Mouse (Mus musculus): ENCODE data around the gene Treh. TPM values are rescaled to one million over a fixed set of nuclear protein-coding genes. Genes with fewer than 3 reads are reported as not detected.

Gene Treh
- polyA plus RNA-seq, 1 experiment from 2014 or later = 2.2 TPM

GRCm38 (mm10) chr9:44724223-44724622, 51.2 kb downstream of the Treh start:
- H3K4me1 ChIP-seq (replicated peaks; ENCODE audit: insufficient read depth, low read length) = peaks cover 44% of the 10 kb centered on the region
- WGBS = 73% methylated on average over 6 of the region's 6 CpGs
- TF ChIP-seq CTCF (IDR thresholded peaks at IDR 0.05; ENCODE audit: low read depth) = no peak
- DNase-seq (ENCODE audit: low spot score) (no peak), ATAC-seq (replicated peaks; ENCODE audit: low FRiP score, low read depth) (no peak)
- no peak overlapping the region for H3K9ac ChIP-seq (ENCODE audit: low read depth, low read length)
- H3K4me2 ChIP-seq (ENCODE audit: low read length) = no peak overlapping the region
- peaks cover 12% of the 10 kb centered on the region; the same call in 1 of the 2 replicates for H3K36me3 ChIP-seq (ENCODE audit: insufficient read depth, low read length)
- no peak overlapping the region for H3K4me3 ChIP-seq (replicated peaks; ENCODE audit: low read depth, low read length)
- H3K27me3 ChIP-seq (ENCODE audit: insufficient read depth, low read length) = no peaks in the 10 kb centered on the region
- no peaks in the 10 kb centered on the region for H3K9me3 ChIP-seq (replicated peaks; ENCODE audit: low read length)
- peak overlapping the region; percentile 76; the same call in 1 of the 2 replicates for H3K27ac ChIP-seq

GRCm38 (mm10) chr9:44724665-44725064, 51.6 kb downstream of the Treh start:
- no peak for TF ChIP-seq CTCF (IDR thresholded peaks at IDR 0.05; ENCODE audit: low read depth)
- Histone ChIP-seq H3K36me3 (ENCODE audit: insufficient read depth, low read length) (peaks cover 12% of the 10 kb centered on the region; the same call in 1 of the 2 replicates), H3K4me1 (replicated peaks; ENCODE audit: insufficient read depth, low read length) (peaks cover 44% of the 10 kb centered on the region), H3K27me3 (ENCODE audit: insufficient read depth, low read length) (no peaks in the 10 kb centered on the region), H3K27ac (no peak overlapping the region; the same call in 1 of the 2 replicates), H3K4me2 (ENCODE audit: low read length) (no peak overlapping the region), H3K4me3 (replicated peaks; ENCODE audit: low read depth, low read length) (no peak overlapping the region), H3K9me3 (replicated peaks; ENCODE audit: low read length) (no peaks in the 10 kb centered on the region), H3K9ac (ENCODE audit: low read depth, low read length) (no peak overlapping the region)
- ATAC-seq (replicated peaks; ENCODE audit: low FRiP score, low read depth) (no peak), DNase-seq (ENCODE audit: low spot score) (no peak)
- WGBS = 63% methylated on average over 2 of the region's 2 CpGs

GRCm38 (mm10) chr9:44726431-44727146, 53.6 kb downstream of the Treh start:
- peak overlapping the region; percentile 73 for H3K27ac ChIP-seq
- no peaks in the 10 kb centered on the region for H3K27me3 ChIP-seq (ENCODE audit: insufficient read depth, low read length)
- ATAC-seq (replicated peaks; ENCODE audit: low FRiP score, low read depth) = peak; percentile 67
- 27% methylated on average over 10 of the region's 10 CpGs for WGBS
- H3K9me3 ChIP-seq (replicated peaks; ENCODE audit: low read length) = no peaks in the 10 kb centered on the region
- TF ChIP-seq CTCF (IDR thresholded peaks at IDR 0.05; ENCODE audit: low read depth) = no peak
- H3K4me1 ChIP-seq (replicated peaks; ENCODE audit: insufficient read depth, low read length) = peaks cover 32% of the 10 kb centered on the region
- no peak overlapping the region for H3K4me2 ChIP-seq (ENCODE audit: low read length)
- no peak overlapping the region for H3K4me3 ChIP-seq (replicated peaks; ENCODE audit: low read depth, low read length)
- H3K36me3 ChIP-seq (ENCODE audit: insufficient read depth, low read length) = peaks cover 12% of the 10 kb centered on the region; the same call in 1 of the 2 replicates
- peak; percentile 67 for DNase-seq (ENCODE audit: low spot score)
- no peak overlapping the region for H3K9ac ChIP-seq (ENCODE audit: low read depth, low read length)

- Histone ChIP-seq H3K36me3 (ENCODE audit: insufficient read depth, low read length) (peaks cover 12% of the 10 kb centered on the region; the same call in 1 of the 2 replicates), H3K4me1 (replicated peaks; ENCODE audit: insufficient read depth, low read length) (peaks cover 29% of the 10 kb centered on the region), H3K4me2 (ENCODE audit: low read length) (no peak overlapping the region), H3K27ac (peak overlapping the region; percentile 73; the same call in 1 of the 2 replicates), H3K9ac (ENCODE audit: low read depth, low read length) (no peak overlapping the region), H3K27me3 (ENCODE audit: insufficient read depth, low read length) (no peaks in the 10 kb centered on the region), H3K4me3 (replicated peaks; ENCODE audit: low read depth, low read length) (no peak overlapping the region), H3K9me3 (replicated peaks; ENCODE audit: low read length) (no peaks in the 10 kb centered on the region)
- no peak for DNase-seq (ENCODE audit: low spot score)
- TF ChIP-seq CTCF (IDR thresholded peaks at IDR 0.05; ENCODE audit: low read depth) = no peak
- no peak for ATAC-seq (replicated peaks; ENCODE audit: low FRiP score, low read depth)
- WGBS = 57% methylated on average over 5 of the region's 5 CpGs
These were observed 54.4 kb downstream of the Treh start for GRCm38 (mm10) chr9:44727441-44727840.

- Histone ChIP-seq H3K9ac (ENCODE audit: low read depth, low read length) (no peak overlapping the region), H3K27me3 (ENCODE audit: insufficient read depth, low read length) (no peaks in the 10 kb centered on the region), H3K27ac (no peak overlapping the region), H3K4me2 (ENCODE audit: low read length) (no peak overlapping the region), H3K4me3 (replicated peaks; ENCODE audit: low read depth, low read length) (no peak overlapping the region), H3K9me3 (replicated peaks; ENCODE audit: low read length) (no peaks in the 10 kb centered on the region), H3K36me3 (ENCODE audit: insufficient read depth, low read length) (no peaks in the 10 kb centered on the region), H3K4me1 (replicated peaks; ENCODE audit: insufficient read depth, low read length) (peaks cover 41% of the 10 kb centered on the region)
- ATAC-seq (replicated peaks; ENCODE audit: low FRiP score, low read depth) (no peak), DNase-seq (ENCODE audit: low spot score) (no peak)
- TF ChIP-seq CTCF (IDR thresholded peaks at IDR 0.05; ENCODE audit: low read depth) = no peak
- WGBS = 71% methylated on average over 5 of the region's 5 CpGs
These were observed 59.1 kb downstream of the Treh start for GRCm38 (mm10) chr9:44732130-44732549.

- H3K4me2 ChIP-seq (ENCODE audit: low read length) = peak overlapping the region; percentile 99
- no peaks in the 10 kb centered on the region for H3K27me3 ChIP-seq (ENCODE audit: insufficient read depth, low read length)
- DNase-seq (ENCODE audit: low spot score) (no peak), ATAC-seq (replicated peaks; ENCODE audit: low FRiP score, low read depth) (no peak)
- no peak for TF ChIP-seq CTCF (IDR thresholded peaks at IDR 0.05; ENCODE audit: low read depth)
- no peaks in the 10 kb centered on the region for H3K36me3 ChIP-seq (ENCODE audit: insufficient read depth, low read length)
- 65% methylated on average over 12 of the region's 12 CpGs for WGBS
- H3K4me3 ChIP-seq (replicated peaks; ENCODE audit: low read depth, low read length) = peak overlapping the region; percentile 61
- peaks cover 33% of the 10 kb centered on the region for H3K4me1 ChIP-seq (replicated peaks; ENCODE audit: insufficient read depth, low read length)
- H3K9me3 ChIP-seq (replicated peaks; ENCODE audit: low read length) = no peaks in the 10 kb centered on the region
- peak overlapping the region; percentile 90 for H3K27ac ChIP-seq
- 0 out of 2 replicates have a peak overlapping the region, but pooled peaks have one; percentile 69 for H3K9ac ChIP-seq (ENCODE audit: low read depth, low read length)
These were observed 60.0 kb downstream of the Treh start for GRCm38 (mm10) chr9:44732921-44733530.

Measured in kidney, postnatal 0 days (tissue).